Mouse (Mus musculus): Measurements from ENCODE around the gene Il27ra. TPM values are rescaled to one million over a fixed set of nuclear protein-coding genes. Genes with fewer than 3 reads are reported as not detected.

Gene Il27ra
- polyA plus RNA-seq, 1 experiment from 2014 or later: 1.2 TPM

DNA sequence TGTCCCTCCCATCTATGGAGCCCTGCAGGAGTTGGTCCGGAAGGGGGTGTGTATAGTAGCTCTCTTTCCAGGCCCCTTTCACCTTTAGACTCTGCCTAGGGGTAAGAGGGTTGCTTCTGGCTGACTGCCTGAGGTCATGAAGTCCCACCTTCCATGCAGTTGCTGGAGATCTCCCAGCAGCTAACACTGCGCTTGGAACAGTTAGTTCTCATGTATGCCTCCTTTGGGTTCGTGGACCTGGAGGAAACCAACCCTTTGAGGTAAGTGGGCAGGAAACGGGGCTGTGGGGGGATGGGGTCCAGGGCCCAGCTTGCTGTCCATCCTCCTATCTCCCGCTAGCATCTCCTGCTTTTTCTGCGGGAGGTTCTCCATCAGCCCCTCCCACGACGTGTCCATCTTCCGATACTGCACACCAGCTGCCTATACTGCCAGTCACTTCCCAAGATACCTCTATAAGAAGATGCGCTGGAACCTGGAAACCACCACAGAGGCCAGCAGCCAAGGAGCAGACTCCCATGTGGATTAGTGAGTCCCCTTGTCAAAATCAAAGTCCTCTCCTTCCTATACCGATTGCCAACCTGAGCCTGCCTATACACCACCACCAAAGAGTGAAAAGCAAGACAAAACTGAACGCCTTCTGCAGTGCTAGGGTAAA is 39.3 kb downstream of the Il27ra start:
- H3K4me2 ChIP-seq (ENCODE audit: low read length): peak overlapping the region; percentile 85; the same call in 1 of the 2 replicates
- TF ChIP-seq CTCF (IDR thresholded peaks at IDR 0.05; ENCODE audit: low read depth): no peak
- WGBS: 67% methylated on average over 12 of the region's 12 CpGs
- no peak overlapping the region for H3K4me3 ChIP-seq (replicated peaks; ENCODE audit: low read depth, low read length)
- DNase-seq (ENCODE audit: low spot score) (no peak), ATAC-seq (replicated peaks; ENCODE audit: low FRiP score, low read depth) (no peak)
- H3K4me1 ChIP-seq (replicated peaks; ENCODE audit: insufficient read depth, low read length): peaks cover 24% of the 10 kb centered on the region
- H3K27me3 ChIP-seq (ENCODE audit: insufficient read depth, low read length): no peaks in the 10 kb centered on the region
- H3K9ac ChIP-seq (ENCODE audit: low read depth, low read length): no peak overlapping the region
- no peaks in the 10 kb centered on the region for H3K9me3 ChIP-seq (replicated peaks; ENCODE audit: low read length)
- H3K36me3 ChIP-seq (ENCODE audit: insufficient read depth, low read length): 0 out of 2 replicates have a peak, but pooled peaks cover 8% of the 10 kb centered on the region
- H3K27ac ChIP-seq: no peak overlapping the region

DNA sequence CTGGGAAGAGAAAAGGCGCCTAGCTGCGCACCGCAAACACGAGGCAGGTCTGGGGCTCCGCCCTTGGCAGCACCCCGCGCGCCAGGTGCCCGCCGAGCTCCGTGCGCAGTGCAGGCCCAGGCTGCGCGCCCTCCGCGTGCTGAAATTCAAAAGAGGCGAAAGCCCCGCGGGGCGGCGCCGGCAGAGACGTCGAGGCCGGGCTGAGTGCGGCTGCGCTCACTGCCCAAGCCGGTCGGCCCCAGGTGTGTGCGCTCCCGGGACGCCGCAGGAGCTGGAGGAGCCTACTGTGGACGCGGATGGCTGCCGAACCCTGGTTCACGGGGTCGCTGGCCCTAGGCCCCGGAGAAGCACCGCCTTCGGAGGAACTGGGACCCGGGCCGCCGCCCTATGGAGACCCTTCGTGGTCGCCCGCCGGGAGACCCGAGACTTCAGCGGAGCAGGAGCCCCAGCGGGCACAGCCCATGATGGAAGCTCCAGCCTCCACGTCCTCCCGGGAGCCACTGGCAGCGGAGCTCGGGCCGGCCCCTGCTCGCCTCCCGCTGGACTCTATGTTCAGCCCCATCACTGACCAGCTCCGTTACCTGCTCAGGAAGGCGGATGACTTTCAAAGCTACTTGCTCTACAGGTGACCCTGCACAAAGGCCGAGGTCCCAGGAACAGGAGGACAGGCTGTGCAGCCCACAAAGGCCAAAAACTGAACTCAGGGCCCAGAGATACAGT is 40.9 kb downstream of the Il27ra start, which contains the start of gene 1700067K01Rik:
Gene 1700067K01Rik, plus strand, starts transcription at position 222 of the 720 bp plus-strand sequence.
- DNase-seq (ENCODE audit: low spot score) (no peak), ATAC-seq (replicated peaks; ENCODE audit: low FRiP score, low read depth) (no peak)
- Histone ChIP-seq H3K4me2 (ENCODE audit: low read length) (peak within 1 kb of the TSS; percentile 13; the same call in 1 of the 2 replicates), H3K27ac (no peak within 1 kb of the TSS), H3K36me3 (ENCODE audit: insufficient read depth, low read length) (0 out of 2 replicates have a peak, but pooled peaks cover 8% of the 10 kb centered on the region), H3K9me3 (replicated peaks; ENCODE audit: low read length) (no peaks in the 10 kb centered on the region), H3K4me3 (replicated peaks; ENCODE audit: low read depth, low read length) (no peak within 1 kb of the TSS), H3K4me1 (replicated peaks; ENCODE audit: insufficient read depth, low read length) (peaks cover 24% of the 10 kb centered on the region), H3K27me3 (ENCODE audit: insufficient read depth, low read length) (no peaks in the 10 kb centered on the region), H3K9ac (ENCODE audit: low read depth, low read length) (no peak within 1 kb of the TSS; the same call in 1 of the 2 replicates)
- no peak for TF ChIP-seq CTCF (IDR thresholded peaks at IDR 0.05; ENCODE audit: low read depth)
- WGBS: 42% methylated on average over 60 of the region's 61 CpGs

DNA sequence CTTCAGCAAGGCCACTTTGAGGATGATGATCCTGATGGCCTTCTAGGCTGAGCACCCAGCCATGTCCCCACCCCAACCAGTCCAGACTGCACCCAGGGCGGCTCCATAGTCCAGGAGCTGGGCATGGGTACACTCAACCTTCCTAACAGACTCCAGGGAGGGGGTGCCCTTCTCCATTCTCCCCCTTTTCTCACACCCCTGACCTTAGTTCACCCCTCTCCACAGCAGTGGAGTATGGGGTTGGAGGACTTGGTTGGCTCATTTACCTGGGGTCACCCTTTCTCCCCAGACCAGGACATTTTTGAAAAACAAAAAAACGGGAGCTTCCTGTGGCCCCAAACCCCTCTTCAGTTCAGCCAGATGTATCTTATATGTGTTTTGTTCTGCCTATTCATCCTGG is 42.6 kb downstream of the Il27ra start:
- no peak for TF ChIP-seq CTCF (IDR thresholded peaks at IDR 0.05; ENCODE audit: low read depth)
- peaks cover 21% of the 10 kb centered on the region for H3K4me1 ChIP-seq (replicated peaks; ENCODE audit: insufficient read depth, low read length)
- H3K36me3 ChIP-seq (ENCODE audit: insufficient read depth, low read length): 0 out of 2 replicates have a peak, but pooled peaks cover 8% of the 10 kb centered on the region
- no peak for ATAC-seq (replicated peaks; ENCODE audit: low FRiP score, low read depth)
- no peak overlapping the region for H3K4me3 ChIP-seq (replicated peaks; ENCODE audit: low read depth, low read length)
- DNase-seq (ENCODE audit: low spot score): no peak
- H3K4me2 ChIP-seq (ENCODE audit: low read length): no peak overlapping the region
- no peak overlapping the region for H3K27ac ChIP-seq
- H3K27me3 ChIP-seq (ENCODE audit: insufficient read depth, low read length): no peaks in the 10 kb centered on the region
- H3K9ac ChIP-seq (ENCODE audit: low read depth, low read length): no peak overlapping the region
- H3K9me3 ChIP-seq (replicated peaks; ENCODE audit: low read length): no peaks in the 10 kb centered on the region
- WGBS: 94% methylated on average over 2 of the region's 2 CpGs

DNA sequence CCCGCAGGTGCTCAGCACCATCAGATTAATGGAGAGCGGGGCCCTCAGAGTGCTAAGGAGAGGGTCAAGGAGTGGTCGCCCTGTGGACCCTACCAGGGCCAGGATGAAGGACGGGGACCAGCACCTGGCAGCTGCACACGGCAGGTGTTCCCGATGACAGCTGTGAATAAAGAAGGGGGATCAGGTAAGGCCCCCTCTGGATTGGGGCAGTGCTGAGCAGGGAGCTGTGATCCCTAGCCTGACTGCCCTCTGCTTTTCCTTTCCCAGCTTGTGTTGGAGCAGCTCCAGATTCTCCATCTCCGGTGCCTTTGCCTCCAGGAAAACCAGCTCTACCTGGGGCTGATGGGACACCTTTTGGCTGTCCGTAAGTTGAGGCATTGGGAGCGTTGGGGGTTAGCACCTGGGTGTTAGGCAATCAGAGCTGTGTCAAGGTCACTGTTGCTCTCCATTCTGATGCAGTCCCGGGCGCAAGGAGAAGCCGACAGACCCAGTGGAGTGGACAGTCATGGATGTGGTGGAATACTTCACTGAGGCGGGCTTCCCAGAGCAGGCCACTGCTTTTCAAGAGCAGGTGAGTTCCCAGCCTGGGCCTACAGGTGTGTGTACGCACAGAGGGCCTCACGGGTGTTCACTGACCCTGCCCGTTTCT is 43.2 kb downstream of the Il27ra start:
- Histone ChIP-seq H3K9ac (ENCODE audit: low read depth, low read length) (peak overlapping the region; percentile 76; the same call in 1 of the 2 replicates), H3K27ac (no peak overlapping the region), H3K4me3 (replicated peaks; ENCODE audit: low read depth, low read length) (peak overlapping the region; percentile 61), H3K36me3 (ENCODE audit: insufficient read depth, low read length) (0 out of 2 replicates have a peak, but pooled peaks cover 8% of the 10 kb centered on the region), H3K4me1 (replicated peaks; ENCODE audit: insufficient read depth, low read length) (peaks cover 18% of the 10 kb centered on the region), H3K4me2 (ENCODE audit: low read length) (peak overlapping the region; percentile 90), H3K27me3 (ENCODE audit: insufficient read depth, low read length) (no peaks in the 10 kb centered on the region), H3K9me3 (replicated peaks; ENCODE audit: low read length) (no peaks in the 10 kb centered on the region)
- ATAC-seq (replicated peaks; ENCODE audit: low FRiP score, low read depth) (no peak), DNase-seq (ENCODE audit: low spot score) (no peak)
- TF ChIP-seq CTCF (IDR thresholded peaks at IDR 0.05; ENCODE audit: low read depth): no peak
- WGBS: 60% methylated on average over 16 of the region's 16 CpGs

DNA sequence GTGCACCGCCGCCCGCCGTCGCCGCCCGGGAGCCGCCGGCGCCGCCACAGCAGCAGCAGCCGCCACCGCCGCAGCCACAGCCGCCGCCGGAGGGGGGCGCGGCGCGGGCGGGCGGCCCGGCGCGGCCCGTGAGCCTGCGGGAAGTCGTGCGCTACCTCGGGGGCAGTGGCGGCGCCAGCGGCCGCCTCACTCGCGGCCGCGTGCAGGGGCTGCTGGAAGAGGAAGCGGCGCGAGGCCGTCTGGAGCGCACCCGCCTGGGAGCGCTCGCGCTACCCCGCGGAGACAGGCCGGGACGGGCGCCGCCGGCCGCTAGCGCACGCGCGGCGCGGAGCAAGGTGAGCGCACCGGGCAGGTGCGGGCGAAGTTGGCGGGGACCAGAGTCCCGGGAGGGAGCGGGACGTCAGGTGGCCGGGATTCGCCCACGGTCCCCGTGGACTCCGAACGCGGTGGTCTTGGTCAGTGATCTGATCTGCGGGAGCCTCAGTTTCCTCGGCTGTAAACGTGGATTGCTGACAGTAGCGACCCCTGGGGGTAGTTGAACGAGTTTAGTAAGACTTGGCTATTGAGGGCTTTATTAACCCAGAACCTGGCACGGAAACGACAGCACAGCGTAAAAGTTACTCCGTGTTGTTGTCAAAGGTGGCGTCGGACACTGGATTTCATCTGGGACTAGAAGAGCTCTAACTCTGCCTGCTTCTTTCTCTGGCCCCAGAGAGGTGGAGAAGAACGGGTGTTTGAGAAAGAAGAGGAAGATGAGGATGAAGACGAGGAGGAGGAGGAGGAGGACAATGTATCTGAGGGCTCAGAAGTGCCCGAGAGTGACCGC is 43.9 kb downstream of the Il27ra start:
- Histone ChIP-seq H3K9ac (ENCODE audit: low read depth, low read length) (peak overlapping the region; percentile 76), H3K4me2 (ENCODE audit: low read length) (peak overlapping the region; percentile 90), H3K36me3 (ENCODE audit: insufficient read depth, low read length) (0 out of 2 replicates have a peak, but pooled peaks cover 8% of the 10 kb centered on the region), H3K4me3 (replicated peaks; ENCODE audit: low read depth, low read length) (peak overlapping the region; percentile 61), H3K9me3 (replicated peaks; ENCODE audit: low read length) (no peaks in the 10 kb centered on the region), H3K4me1 (replicated peaks; ENCODE audit: insufficient read depth, low read length) (peaks cover 14% of the 10 kb centered on the region), H3K27ac (peak overlapping the region; percentile 94), H3K27me3 (ENCODE audit: insufficient read depth, low read length) (no peaks in the 10 kb centered on the region)
- TF ChIP-seq CTCF (IDR thresholded peaks at IDR 0.05; ENCODE audit: low read depth): peak; percentile 60
- 1% methylated on average over 62 of the region's 92 CpGs for WGBS
- DNase-seq (ENCODE audit: low spot score): peak; percentile 80
- peak; percentile 9; the same call in 1 of the 2 replicates for ATAC-seq (replicated peaks; ENCODE audit: low FRiP score, low read depth)

Measured in kidney, postnatal 0 days (tissue).